Mouse (Mus musculus): ENCODE measurements at regions not wholly inside any gene's neighbourhood (a gene's known extent, or its start where the extent isn't known, plus 50 kb on each side); places are given as distances from the start of the nearest gene placed in this dataset. TPM values are rescaled to one million over a fixed set of nuclear protein-coding genes. Genes with fewer than 3 reads are reported as not detected.

GRCm38 (mm10) chr5:83533901-83534300 lies 178.9 kb upstream of the Tecrl start:
- Histone ChIP-seq H3K27ac (no peak overlapping the region), H3K4me1 (no peaks in the 10 kb centered on the region), H3K4me3 (no peak overlapping the region), H3K9me3 (no peaks in the 10 kb centered on the region), H3K4me2 (replicated peaks) (no peak overlapping the region), H3K27me3 (no peaks in the 10 kb centered on the region), H3K36me3 (no peaks in the 10 kb centered on the region), H3K9ac (no peak overlapping the region)
- WGBS, result 62% methylated on average over 3 of the region's 3 CpGs
- ATAC-seq (ENCODE audit: low FRiP score, low read depth), result no peak

GRCm38 (mm10) chr5:83518661-83519060 lies 163.7 kb upstream of the Tecrl start:
- H3K27ac ChIP-seq, result no peak overlapping the region
- no peak overlapping the region for H3K9ac ChIP-seq
- H3K27me3 ChIP-seq, result no peaks in the 10 kb centered on the region
- no peaks in the 10 kb centered on the region for H3K36me3 ChIP-seq
- 62% methylated on average over 1 of the region's 1 CpGs for WGBS
- H3K9me3 ChIP-seq, result no peaks in the 10 kb centered on the region
- no peak overlapping the region for H3K4me3 ChIP-seq
- H3K4me2 ChIP-seq (replicated peaks), result no peak overlapping the region
- no peaks in the 10 kb centered on the region for H3K4me1 ChIP-seq
- no peak for ATAC-seq (ENCODE audit: low FRiP score, low read depth)

GRCm38 (mm10) chr5:83484135-83484534 lies 129.1 kb upstream of the Tecrl start:
- H3K9ac ChIP-seq, result no peak overlapping the region
- no peaks in the 10 kb centered on the region for H3K4me1 ChIP-seq
- no peaks in the 10 kb centered on the region for H3K36me3 ChIP-seq
- H3K4me3 ChIP-seq, result no peak overlapping the region
- ATAC-seq (ENCODE audit: low FRiP score, low read depth), result no peak
- H3K4me2 ChIP-seq (replicated peaks), result no peak overlapping the region
- no peaks in the 10 kb centered on the region for H3K27me3 ChIP-seq
- WGBS, result 9% methylated on average over 1 of the region's 1 CpGs
- H3K9me3 ChIP-seq, result no peaks in the 10 kb centered on the region
- no peak overlapping the region for H3K27ac ChIP-seq

- Histone ChIP-seq H3K4me3 (no peak overlapping the region), H3K9me3 (no peaks in the 10 kb centered on the region), H3K27ac (no peak overlapping the region), H3K9ac (no peak overlapping the region), H3K36me3 (no peaks in the 10 kb centered on the region), H3K27me3 (no peaks in the 10 kb centered on the region), H3K4me2 (replicated peaks) (no peak overlapping the region), H3K4me1 (no peaks in the 10 kb centered on the region)
- WGBS, result 2% methylated on average over 3 of the region's 3 CpGs
- no peak for ATAC-seq (ENCODE audit: low FRiP score, low read depth)
Observed at GRCm38 (mm10) chr5:83440259-83440658, 85.3 kb upstream of the Tecrl start.

GRCm38 (mm10) chr5:83436510-83436909 lies 81.5 kb upstream of the Tecrl start:
- H3K4me3 ChIP-seq, result no peak overlapping the region
- H3K27ac ChIP-seq, result no peak overlapping the region
- H3K4me2 ChIP-seq (replicated peaks), result no peak overlapping the region
- H3K4me1 ChIP-seq, result no peaks in the 10 kb centered on the region
- H3K27me3 ChIP-seq, result no peaks in the 10 kb centered on the region
- H3K36me3 ChIP-seq, result no peaks in the 10 kb centered on the region
- WGBS, result 82% methylated on average over 1 of the region's 1 CpGs
- H3K9ac ChIP-seq, result no peak overlapping the region
- H3K9me3 ChIP-seq, result no peaks in the 10 kb centered on the region
- ATAC-seq (ENCODE audit: low FRiP score, low read depth), result no peak

- Histone ChIP-seq H3K27ac (no peak overlapping the region), H3K4me2 (replicated peaks) (no peak overlapping the region), H3K4me1 (no peaks in the 10 kb centered on the region), H3K36me3 (no peaks in the 10 kb centered on the region), H3K4me3 (no peak overlapping the region), H3K9me3 (no peaks in the 10 kb centered on the region), H3K27me3 (no peaks in the 10 kb centered on the region), H3K9ac (no peak overlapping the region)
- ATAC-seq (ENCODE audit: low FRiP score, low read depth), result no peak
- 75% methylated on average over 5 of the region's 5 CpGs for WGBS
Observed at GRCm38 (mm10) chr5:83421708-83422107, 66.7 kb upstream of the Tecrl start.

GRCm38 (mm10) chr5:83410221-83410620 lies 55.2 kb upstream of the Tecrl start:
- no peak overlapping the region for H3K9ac ChIP-seq
- ATAC-seq (ENCODE audit: low FRiP score, low read depth), result no peak
- H3K4me1 ChIP-seq, result no peaks in the 10 kb centered on the region

GRCm38 (mm10) chr5:83405266-83405954 lies 50.4 kb upstream of the Tecrl start:
- Histone ChIP-seq H3K9ac (no peak overlapping the region), H3K27ac (no peak overlapping the region), H3K9me3 (no peaks in the 10 kb centered on the region), H3K4me3 (no peak overlapping the region), H3K4me2 (replicated peaks) (no peak overlapping the region), H3K4me1 (no peaks in the 10 kb centered on the region), H3K27me3 (no peaks in the 10 kb centered on the region), H3K36me3 (no peaks in the 10 kb centered on the region)
- WGBS, result 65% methylated on average over 4 of the region's 4 CpGs
- peak; percentile 54; the same call in 1 of the 2 replicates for ATAC-seq (ENCODE audit: low FRiP score, low read depth)

More at GRCm38 (mm10) chr5:83410221-83410620, 55.2 kb upstream of the Tecrl start:
- H3K36me3 ChIP-seq, result no peaks in the 10 kb centered on the region
- WGBS, result 81% methylated on average over 2 of the region's 2 CpGs
- H3K4me3 ChIP-seq, result no peak overlapping the region
- no peaks in the 10 kb centered on the region for H3K9me3 ChIP-seq
- H3K4me2 ChIP-seq (replicated peaks), result no peak overlapping the region
- H3K27ac ChIP-seq, result no peak overlapping the region
- H3K27me3 ChIP-seq, result no peaks in the 10 kb centered on the region

Small RNA genes in the stretch of these regions (microRNA-seq; reads per million reads assigned to microRNA genes)
- gene Gm44303, result not detected
